Mouse (Mus musculus) lung, postnatal 0 days (tissue): ENCODE data around the gene Gm14399.
"Not testable (repeated sequence)": the region's sequence is repeated elsewhere in the genome, so short reads cannot be mapped to it uniquely, and the experiment has no call there.

ENCODE experiments used
- CTCF ChIP-seq: IDR thresholded peaks from 2 replicates; pipeline ENCODE4 v1.5.1; 2016; ENCODE audit warnings: antibody characterized with exemption, mild to moderate bottlenecking
- EP300 ChIP-seq: IDR thresholded peaks from 2 replicates; pipeline ENCODE4 v1.6.1; 2016; ENCODE audit warnings: antibody characterized with exemption, mild to moderate bottlenecking, control low read depth

GRCm38 (mm10) chr2:175141993-175142295 is at the start of gene Gm14399:
- TF ChIP-seq CTCF, EP300: not testable (repeated sequence)
